Mouse (Mus musculus) adrenal gland, postnatal 10 days (tissue): ENCODE measurements at regions not wholly inside any gene's neighbourhood (a gene's known extent, or its start where the extent isn't known, plus 50 kb on each side); places are given as distances from the start of the nearest gene placed in this dataset.

ENCODE experiments used
- DNase-seq: peaks from one replicate; pipeline ENCODE4 v3.0.0; 2021; ENCODE audit warnings: mixed read lengths

DNA sequence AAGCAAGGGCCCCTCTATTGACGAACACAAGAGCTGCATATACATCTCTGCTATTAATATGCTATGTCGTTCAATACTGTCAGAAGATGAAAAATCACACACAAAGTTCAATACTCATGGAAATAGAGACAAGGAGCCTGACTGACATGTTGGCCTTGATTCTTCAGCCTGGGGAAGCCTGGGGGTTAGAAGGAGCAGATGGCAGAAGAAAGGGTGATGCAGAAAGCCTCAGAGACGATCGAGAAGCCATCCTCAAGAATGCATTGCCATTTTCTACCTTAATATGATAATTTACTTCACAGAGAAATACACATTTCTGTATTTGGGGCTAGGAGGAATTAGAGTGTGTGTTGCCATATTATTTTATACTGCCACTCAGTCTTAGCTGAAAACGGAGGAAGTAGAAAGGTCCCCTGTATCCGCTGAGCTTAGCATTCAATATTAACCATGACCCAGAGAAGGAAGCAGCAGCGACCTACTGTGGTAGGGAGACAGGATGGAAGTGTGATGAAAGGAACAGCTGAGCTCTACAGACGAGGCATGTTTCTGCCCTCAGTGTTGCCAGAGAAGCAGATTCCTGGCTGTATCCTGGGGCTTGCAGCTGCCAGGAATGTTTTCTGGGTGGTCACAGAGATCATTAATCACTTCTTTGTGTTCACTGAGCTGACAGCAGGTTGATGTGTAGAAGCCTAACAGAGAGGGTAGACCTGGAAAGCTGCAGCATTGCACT, 105.2 kb downstream of the Lrig3 start:
- no peak for DNase-seq

DNA sequence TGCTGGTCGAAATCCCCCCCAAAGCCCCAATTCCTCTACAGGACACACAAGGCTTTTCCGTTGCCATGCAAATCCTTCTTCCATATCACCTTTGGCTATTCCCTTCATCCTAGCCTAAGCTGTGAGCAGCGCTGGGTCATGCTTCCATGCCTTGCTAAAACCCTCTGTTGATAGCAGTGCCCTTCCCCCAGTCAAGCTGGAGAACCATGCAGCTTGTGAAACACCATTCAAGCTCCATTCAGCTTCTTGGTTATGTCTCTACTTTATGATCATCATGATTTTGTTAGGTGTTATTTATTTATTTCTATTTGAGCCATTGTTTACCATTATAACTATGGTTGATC, 105.7 kb downstream of the Lrig3 start:
- DNase-seq: no peak

DNA sequence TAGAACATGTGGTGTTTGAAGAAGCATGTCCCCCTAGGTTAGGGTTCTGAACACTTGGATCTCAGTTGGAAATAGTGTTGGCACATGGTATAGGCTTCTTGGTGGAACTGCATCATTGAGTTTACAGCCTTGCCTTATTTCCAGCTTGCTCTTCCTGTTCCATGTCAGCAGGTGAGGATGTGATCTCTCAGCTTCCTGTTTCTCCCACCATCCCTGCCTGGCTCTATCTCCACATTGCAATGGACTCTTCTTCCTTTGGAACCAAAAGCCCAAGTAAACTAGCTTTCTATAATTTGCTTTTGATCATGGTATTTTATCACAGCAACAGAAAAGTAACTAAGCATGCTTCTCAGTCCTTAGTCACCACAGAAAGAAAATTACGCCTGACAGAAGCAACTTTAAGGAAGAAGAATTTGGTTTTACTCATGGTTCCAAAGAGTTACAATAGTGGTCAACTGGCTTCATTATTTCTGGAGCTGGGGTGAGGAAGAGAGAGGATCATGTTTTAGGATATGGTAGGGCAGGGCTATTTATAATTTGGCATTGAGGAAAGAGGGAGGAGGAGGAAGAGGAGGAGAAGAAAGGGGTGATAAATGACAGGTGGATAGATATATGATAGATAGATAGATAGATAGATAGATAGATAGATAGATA, 111.5 kb downstream of the Lrig3 start:
- DNase-seq: no peak

DNA sequence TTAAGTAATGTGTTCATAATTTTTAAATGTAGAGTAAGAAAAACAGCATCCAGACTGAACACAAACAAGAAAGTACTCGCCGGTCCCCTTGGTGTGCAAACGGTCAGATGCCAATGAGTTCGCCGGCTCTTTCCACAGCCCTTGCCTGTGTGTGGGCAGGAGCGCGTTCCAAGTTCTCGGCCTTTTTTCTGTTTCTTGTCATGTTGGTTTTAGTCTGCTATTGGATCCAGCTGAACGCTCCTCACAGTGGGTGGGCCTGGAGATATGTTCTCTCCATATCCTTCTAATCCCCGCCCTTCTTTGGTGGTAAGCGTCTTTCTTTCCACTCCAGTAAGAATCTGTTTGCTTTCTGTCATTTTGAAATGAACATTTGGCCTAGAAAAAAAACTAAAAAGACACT, 116.6 kb downstream of the Lrig3 start:
- DNase-seq: peak; percentile 6

DNA sequence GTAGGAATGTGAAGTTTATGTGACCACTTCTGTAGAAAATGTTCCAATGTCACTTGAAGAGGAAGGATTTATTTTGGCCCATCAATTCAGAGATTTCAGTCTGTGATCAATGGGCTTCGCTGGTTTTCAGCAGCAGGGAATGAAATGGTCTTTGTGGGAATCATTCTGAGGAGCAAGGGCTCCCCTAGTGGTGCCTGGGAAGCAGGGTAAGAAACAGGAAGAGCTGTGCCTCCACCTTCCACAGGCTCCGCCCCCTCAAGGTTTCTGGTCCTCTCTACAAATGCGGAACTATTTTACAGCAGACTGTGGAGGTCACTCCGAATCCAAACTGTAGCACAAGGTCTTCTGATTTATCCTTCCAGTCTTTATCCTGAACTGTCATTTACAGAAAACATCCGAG, 120.7 kb downstream of the Lrig3 start:
- no peak for DNase-seq

DNA sequence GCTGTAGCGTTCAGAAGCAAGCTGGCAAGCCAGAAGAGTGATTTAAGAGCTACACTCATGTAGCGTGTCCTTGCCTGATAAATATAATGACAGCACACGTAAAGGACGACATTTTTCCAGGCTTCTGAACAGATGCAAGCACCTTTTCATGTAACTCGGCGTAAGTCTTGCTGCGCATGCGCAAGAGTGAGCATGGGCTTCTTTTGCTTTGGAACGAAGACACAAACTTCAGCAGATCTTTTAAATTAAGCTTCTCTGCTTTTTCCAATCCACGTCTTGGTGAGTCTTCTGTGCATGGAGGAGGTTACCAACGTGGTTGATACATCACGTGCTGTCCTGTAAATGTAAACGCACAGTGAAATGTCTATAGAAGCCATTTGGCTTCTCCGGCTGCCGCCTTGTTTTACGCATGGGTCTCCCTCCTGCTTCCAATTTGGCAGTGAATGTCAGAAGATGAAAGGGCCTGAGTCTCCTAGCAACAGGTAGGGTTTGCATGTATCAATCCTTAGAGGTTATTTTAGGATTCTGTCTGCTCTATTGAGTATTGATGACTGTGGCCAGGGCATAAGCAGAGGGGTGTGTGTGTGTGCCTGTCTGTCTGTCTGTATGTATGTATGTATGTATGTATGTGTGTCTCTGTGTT, 128.4 kb downstream of the Lrig3 start:
- no peak for DNase-seq

DNA sequence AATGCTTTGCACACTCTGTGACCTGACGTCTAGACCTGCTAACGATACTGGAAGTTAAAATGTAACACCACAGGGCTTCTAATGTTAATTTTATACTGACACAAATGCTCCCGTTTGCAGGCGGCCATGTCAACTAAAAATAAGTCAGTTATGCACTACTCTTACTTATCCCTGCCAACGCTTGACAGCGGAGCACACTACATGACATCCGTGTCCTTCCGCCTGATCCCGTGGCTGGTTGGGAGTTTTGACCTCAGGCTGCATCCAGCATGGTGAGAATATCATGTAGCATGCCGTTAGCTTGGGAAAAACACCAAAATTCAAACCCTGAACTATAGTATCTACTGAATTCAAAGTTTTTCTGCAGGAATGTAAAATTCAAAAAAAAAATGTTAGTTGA, 131.9 kb downstream of the Lrig3 start:
- DNase-seq: no peak

DNA sequence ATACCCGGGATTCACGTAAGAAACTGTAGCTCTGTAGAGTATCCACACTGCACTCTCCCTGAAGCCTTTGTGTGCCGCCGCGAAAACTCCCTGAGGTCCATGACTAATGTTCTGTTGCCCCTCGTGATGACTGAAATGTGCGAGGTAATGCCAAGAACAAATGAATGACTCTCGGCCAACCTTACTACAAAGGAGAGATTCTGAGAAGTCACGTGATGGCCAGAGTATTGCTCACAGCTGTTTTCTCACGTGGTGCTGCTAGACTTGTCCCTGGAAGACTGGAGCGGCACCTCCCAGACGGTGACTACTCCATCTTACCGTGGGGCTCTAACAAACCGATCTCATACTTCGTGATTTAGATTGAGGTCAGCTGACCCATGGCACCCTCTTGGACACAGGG, 136.9 kb downstream of the Lrig3 start:
- DNase-seq: no peak

DNA sequence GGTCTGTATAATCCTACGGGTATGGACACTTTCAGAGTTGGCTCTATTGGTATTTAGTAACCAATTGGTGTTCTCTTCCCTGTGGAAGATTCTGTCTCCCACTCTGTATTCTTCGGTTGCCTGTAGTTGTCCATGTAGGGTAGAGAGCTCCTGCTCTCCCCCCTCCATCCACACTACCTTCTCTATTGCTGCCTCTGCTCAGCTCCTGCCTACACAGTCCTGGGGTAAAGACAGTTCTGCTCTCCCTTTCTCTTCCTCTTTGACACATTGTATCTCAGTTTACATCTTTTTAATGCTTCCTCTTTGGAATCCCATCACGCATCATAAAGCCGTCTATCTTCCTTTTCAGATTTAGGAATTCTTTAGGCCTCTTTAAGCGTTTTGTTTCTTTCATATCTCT, 147.1 kb downstream of the Lrig3 start:
- DNase-seq: no peak

DNA sequence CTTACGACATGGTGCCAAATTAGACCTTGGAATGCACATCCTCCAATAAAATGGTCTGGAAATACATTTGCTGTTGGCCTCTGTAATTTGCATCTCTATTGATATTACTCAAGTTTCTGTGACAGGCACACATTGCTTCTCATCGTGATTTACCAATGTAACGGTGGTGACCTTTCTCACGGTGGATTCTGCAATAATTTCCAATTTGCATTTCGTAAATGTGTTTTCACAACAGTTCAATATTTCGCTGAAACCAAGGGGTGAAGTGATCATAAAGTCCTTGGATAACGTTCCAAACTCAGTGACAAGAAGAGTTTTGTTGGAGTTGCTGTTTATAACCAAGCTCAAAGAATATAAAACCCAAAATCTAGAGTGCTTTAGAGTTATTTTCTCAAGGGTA, 149.4 kb downstream of the Lrig3 start:
- no peak for DNase-seq

DNA sequence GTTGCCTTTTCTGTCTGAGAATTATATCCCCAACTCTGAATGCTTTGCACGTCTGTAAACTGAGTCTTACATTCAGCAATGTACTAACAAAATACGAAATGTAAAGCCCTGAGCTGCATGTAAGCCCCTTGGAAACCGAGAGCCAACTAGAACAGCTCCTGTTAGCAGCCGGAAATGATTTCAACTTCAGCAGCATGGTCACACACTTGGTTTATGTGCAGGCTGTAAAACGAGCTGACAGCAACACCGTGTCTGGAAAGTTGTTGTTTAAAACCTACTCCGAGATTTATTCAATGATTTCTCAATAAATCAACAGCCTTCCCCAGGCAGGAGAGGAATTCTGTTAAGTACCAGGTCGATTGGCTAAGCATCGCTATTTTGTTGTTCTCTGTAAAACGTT, 155.7 kb downstream of the Lrig3 start:
- no peak for DNase-seq

DNA sequence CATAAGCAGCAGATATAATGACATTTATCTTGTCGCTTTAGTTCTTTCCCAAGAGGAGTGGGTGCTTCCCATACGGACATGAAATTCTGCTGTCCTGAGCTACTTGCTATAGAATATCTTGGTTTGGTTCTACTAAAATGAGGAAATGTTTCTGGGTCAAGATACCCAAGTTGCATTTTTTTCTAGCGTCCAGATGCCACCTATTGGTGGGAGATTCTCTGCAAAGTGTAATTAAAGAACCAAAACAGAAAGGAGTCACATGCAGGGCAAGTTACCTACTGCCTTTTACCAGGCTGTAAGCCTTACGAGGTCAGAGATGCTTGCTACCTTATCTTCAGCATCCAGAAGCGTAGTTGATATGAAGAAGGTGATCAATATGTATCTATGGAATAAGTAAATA, 156.5 kb downstream of the Lrig3 start:
- no peak for DNase-seq

DNA sequence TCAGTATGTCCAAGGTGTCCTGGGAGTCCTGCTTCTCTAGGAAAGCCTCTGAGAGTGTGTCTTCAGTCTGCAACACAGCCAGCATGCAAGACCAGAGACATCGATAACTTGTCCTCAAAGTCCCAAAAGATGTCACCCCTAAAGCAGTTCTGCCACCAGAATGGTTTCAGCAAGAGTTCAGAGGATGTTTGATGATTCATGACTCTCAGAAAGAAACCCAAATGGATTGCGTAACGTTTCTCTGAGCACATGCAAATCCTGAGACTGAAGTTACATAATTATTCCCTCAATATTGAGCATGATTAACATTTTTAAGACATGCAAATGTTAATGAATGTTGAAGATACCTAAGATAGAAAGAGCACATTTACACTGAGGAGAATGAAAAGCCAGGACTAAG, 167.2 kb downstream of the Lrig3 start:
- DNase-seq: no peak

DNA sequence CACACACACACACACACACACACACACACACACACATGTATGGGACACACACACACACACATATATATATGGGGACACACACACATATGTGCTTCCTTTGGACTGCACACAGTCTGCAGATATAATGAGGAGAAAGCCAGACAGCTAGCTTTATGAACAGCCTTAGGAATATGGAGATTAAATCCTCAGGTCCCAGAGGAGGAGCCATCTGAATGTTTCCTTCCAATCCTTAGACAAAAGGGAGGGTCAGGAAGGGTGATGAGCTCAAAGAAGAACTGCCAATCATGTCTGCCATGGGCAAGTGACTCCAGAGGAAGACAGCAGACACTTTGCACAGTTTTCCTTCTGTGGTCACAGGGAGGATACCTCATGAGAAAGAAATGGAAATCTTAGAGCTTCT, 168.0 kb downstream of the Lrig3 start:
- no peak for DNase-seq

DNA sequence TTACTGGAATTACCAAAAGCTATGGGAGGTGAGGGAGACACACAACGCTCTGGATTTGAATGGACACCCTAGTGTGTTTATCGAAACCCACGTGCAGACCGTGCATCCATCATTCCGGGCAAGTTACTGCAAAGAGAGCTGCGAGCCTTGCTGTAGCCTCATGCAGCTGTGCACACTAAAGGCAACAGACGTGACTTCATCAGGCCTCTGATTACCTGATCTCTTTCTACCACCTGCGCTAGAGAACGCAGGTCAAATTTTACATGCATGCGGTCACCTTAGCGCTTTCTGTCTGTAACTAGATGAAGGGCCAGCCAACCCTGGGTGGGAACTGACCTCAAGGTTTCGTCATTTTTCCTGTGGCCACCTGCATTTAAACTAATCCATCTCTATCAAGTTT, 172.6 kb downstream of the Lrig3 start:
- no peak for DNase-seq

DNA sequence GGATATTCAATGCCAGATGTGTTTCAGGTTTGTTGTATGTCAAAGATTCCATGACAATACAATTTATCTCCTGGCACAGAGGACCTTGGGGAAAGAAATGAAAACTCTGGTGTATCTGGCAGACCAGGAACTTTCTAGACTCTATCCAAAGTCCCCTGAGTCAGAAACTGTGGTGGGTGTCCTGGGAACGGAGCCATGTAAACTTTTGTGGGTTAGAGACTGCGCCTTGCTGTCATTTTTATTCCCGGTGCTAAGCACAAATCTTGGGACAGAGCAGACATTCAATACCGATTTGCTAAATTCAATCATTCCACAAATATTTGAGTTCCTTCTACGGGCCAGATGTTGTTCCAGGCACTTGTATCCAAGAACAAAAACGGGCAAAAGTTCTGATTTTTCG, 175.6 kb downstream of the Lrig3 start:
- no peak for DNase-seq

DNA sequence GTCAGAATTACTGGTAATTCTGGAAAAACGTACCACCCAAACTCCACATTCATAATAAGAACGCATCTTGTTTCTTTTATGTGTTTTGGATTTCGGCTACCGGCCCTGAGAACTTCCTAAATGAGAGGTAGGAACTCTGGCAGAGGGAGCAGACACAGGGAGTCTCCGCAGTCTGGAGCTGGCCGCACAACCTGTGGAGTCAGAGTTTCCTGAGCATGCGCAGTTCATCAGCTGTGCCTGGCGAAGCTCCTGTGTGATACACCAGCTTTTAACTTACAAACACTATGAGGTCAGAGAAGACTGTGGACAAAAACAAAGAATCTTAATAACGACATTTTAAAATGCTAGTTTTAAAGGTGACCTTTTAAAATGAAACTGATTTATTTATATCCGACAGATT, 177.9 kb downstream of the Lrig3 start:
- no peak for DNase-seq

DNA sequence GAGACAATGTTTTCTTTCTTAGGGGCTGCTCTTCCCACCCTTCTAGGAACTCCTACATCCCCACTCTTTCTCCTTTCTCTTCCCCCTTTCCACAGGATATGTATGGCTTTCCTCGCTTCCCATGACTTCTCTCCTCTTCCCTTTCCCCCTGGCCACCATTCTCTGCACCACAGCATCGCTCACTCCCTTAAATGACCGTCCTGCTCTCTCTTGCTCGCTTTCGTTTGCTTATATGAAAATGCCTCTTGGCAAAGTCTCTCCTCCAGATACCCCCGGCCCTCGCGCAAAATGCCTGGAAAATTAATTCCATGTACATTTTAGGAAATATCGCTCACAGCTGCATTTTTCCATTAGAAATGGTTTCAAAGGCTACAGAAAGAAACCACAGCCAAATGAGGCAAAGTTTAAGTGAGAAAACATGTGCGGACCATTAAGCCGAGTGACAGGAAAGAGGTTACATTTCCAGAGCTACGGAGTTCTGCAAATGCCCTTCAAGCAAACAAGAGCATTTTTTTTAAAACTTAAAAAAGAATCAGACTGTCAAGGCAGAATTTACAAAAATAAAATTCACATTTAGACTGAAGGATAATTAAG, 178.7 kb downstream of the Lrig3 start:
- no peak for DNase-seq

DNA sequence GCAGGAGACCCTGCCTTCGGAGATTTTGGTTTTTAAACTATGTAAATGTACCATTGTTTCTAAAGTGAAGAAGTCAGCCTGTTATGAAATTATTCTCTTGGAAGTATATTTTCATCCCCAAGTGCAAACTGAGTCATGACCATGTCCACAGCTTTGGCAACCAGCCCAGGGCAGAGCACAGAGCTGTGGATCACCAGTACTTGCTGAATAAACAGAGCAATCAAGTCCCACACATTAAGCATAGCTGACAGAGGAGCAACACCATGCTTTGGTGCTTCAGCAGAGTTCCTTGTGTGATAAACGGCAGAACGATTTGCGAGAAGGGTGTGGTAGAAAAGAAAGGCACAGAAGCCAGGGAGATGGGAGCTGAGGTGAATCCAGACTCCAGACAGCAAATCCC, 191.3 kb downstream of the Lrig3 start:
- DNase-seq: peak; percentile 19

DNA sequence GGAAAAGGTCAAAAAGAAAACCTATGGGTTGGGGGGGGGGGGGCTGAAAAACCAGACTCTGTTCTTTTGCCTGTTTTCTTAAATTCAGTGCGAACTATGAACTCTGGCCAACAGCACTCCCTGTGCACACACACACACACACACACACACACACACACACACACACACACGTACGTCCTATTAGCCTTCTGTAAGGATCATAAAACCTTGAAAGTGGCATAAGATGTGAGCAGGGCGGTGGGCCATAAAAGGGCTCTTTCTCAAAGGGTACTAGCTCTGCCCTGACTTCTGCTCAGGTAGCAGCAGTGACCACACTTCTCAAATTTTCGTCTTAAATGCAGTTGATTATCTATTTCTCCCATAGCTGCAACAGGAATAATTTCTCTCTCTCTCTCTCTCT, 199.2 kb downstream of the Lrig3 start:
- no peak for DNase-seq

DNA sequence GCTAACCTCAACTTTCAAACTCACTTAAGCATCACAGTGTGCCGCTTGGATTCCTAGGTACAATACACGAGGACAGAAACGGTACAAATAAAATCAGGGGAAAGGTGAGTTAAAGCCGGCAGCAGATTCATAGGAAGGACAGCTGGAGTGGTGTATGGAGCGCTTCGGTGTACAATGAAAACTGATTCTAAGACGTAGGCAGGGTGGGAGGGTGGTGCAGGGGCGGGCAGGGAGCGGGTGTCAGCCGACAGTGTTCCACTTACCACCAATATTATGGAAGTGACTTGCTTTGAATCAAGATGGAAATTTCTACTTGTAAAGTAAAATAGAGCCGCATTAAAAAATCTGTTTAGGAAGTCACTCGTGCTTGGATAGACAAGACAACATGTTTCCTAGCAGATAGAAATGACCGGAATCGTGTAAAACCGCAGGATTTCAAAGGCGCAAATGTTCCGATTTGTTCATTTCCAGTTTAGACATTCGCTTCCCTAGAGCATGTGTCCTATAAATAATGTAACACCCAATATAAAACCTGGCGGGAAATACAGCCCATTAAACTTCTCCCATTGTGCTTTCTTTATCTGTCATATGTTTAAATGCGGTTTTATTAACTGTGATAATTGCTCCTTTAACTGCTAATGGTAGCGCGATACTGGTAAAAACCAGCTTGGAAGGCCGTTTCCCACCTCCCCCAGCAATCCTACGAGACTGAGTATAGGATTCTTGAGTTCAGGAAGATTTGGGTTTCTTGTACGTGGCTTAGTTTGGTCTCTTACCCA, 203.3 kb downstream of the Lrig3 start:
- DNase-seq: no peak

DNA sequence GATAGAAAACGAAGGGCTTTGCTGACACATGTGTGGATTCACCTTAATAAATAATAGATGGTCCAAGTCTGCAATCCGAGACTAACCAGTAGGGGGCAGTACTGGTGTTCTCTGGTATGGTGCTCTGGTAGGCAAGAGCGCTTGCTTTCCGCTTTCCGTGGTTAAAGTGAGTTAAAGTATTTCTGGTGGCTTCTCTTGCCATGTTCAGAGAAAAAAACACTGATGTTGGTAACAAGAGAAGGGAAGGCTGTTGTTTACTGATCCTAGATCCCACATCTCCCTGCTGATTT, 203.9 kb downstream of the Lrig3 start:
- DNase-seq: peak; percentile 66
